Comparison of ENCODE assay signal across 22 mouse cellular contexts in the genomic region with DNA sequence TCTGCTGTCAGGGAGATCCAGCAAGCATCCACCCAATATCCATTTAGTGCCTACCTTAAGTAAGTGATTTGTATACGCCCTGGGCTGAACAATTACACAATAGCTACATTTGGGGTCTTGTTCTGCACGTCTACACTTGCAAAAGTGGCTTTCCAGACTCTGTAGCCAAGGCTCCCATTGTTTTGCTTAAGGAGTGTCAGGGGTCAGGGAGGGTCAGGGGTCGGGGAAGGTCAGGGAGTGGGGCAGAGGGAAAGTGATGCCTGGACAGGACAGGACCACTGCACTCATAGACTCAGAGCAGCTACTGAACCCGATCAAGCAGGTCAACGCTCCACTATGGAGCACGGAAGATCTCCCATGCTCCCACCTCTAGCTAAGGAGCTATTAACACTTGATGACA.
DNase-seq lines count a peak whose midpoint lies in the region; ATAC-seq and TF ChIP-seq lines count a peak whose summit lies in the region.
"Had no signal": no experiment of that assay in that cellular context is flagged by ENCODE, and none has a peak within 500 bp of the region (broad histone marks: within the 10 kb centered on the region; RNA-seq: fewer than 3 reads in every experiment).

No protein-coding gene starts in this region.

- WGBS in hindbrain, embryonic 10.5 days: 25% methylated on average over 6 of the region's 6 CpGs
- 41% methylated on average over 6 of the region's 6 CpGs for WGBS in hindbrain, postnatal 0 days

- TF ChIP-seq CTCF in hindbrain, postnatal 0 days (IDR thresholded peaks at IDR 0.05; ENCODE audit: low read depth): no peak
- TF ChIP-seq CTCF in ES-Bruce4 (IDR thresholded peaks at IDR 0.05; ENCODE audit: low read depth, low read length): no peak

- H3K4me3 ChIP-seq in hindbrain, embryonic 10.5 days: no peak overlapping the region
- H3K4me3 ChIP-seq in hindbrain, postnatal 0 days (ENCODE audit: low read length): no peak overlapping the region
- no peak overlapping the region for H3K4me3 ChIP-seq in ES-Bruce4 (ENCODE audit: low read depth, low read length)
- H3K4me3 ChIP-seq: embryonic facial prominence, embryonic 10.5 days; embryonic facial prominence, embryonic 12.5 days; forebrain, embryonic 13.5 days; forebrain, embryonic 15.5 days had no signal

- intact Hi-C loops in heart, postnatal 10 days (cut with DNase I): no loop called here

- no peak for ATAC-seq in hindbrain, postnatal 0 days
- ATAC-seq: activated CD4-positive, CD25-positive, alpha-beta regulatory T cell, adult 4 months; forebrain, embryonic 13.5 days; forebrain, embryonic 15.5 days; forebrain, postnatal 0 days had no signal

- TF ChIP-seq EP300 in ES-Bruce4 (IDR thresholded peaks at IDR 0.05; ENCODE audit: insufficient read depth, low read depth, low read length): peak; percentile 93

- H3K4me1 ChIP-seq in hindbrain, embryonic 10.5 days (replicated peaks): peaks cover 9% of the 10 kb centered on the region
- H3K4me1 ChIP-seq in hindbrain, postnatal 0 days (ENCODE audit: insufficient read depth, low read length): no peaks in the 10 kb centered on the region
- peaks cover 10% of the 10 kb centered on the region for H3K4me1 ChIP-seq in ES-Bruce4 (ENCODE audit: control insufficient read depth, insufficient read depth, low read length)
- H3K4me1 ChIP-seq: embryonic facial prominence, embryonic 12.5 days; forebrain, embryonic 13.5 days had no signal

- no peaks in the 10 kb centered on the region for H3K27me3 ChIP-seq in hindbrain, embryonic 10.5 days (ENCODE audit: insufficient read depth, poor library complexity, severe bottlenecking)
- H3K27me3 ChIP-seq in hindbrain, postnatal 0 days (ENCODE audit: insufficient read depth, low read length): no peaks in the 10 kb centered on the region
- H3K27me3 ChIP-seq in ES-Bruce4 (ENCODE audit: control insufficient read depth, insufficient read depth, low read length, poor library complexity, severe bottlenecking): no peaks in the 10 kb centered on the region
- H3K27me3 ChIP-seq: embryonic facial prominence, embryonic 12.5 days; forebrain, embryonic 13.5 days; forebrain, embryonic 15.5 days had no signal

- no peak overlapping the region for H3K27ac ChIP-seq in hindbrain, embryonic 10.5 days
- no peak overlapping the region for H3K27ac ChIP-seq in hindbrain, postnatal 0 days
- no peak overlapping the region for H3K27ac ChIP-seq in ES-Bruce4 (ENCODE audit: insufficient read depth, low read length)
- H3K27ac ChIP-seq: embryonic facial prominence, embryonic 10.5 days; embryonic facial prominence, embryonic 12.5 days; forebrain, embryonic 13.5 days; forebrain, embryonic 15.5 days had no signal

- no peak overlapping the region for H3K9ac ChIP-seq in hindbrain, postnatal 0 days (replicated peaks; ENCODE audit: low read length)
- no peak overlapping the region for H3K9ac ChIP-seq in ES-Bruce4 (ENCODE audit: low read depth, poor library complexity, severe bottlenecking)
- H3K9ac ChIP-seq: embryonic facial prominence, embryonic 12.5 days; forebrain, embryonic 13.5 days; forebrain, embryonic 15.5 days; forebrain, postnatal 0 days had no signal

- peak; percentile 17 for DNase-seq in hindbrain, embryonic 10.5 days (ENCODE audit: low spot score)
- DNase-seq in hindbrain, postnatal 0 days (ENCODE audit: low spot score): no peak
- DNase-seq in ES-CJ7 (ENCODE audit: low read depth, low spot score): peak; percentile 63
- peak; percentile 36 for DNase-seq in embryo, embryonic 10.5 days (ENCODE audit: low spot score)
- no peak for DNase-seq in heart, postnatal 10 days
- DNase-seq in ovary, postnatal 14 days (ENCODE audit: low spot score): no peak
- DNase-seq in right cerebral cortex, postnatal 25 days: no peak
- DNase-seq: adrenal gland, adult 8-10 months; adrenal gland, postnatal 14 days; adrenal gland, postnatal 36 days; cerebellum, adult 11-12 months; cerebellum, adult 2 months; cerebellum, adult 9-10 months; cerebellum, postnatal 10 days; cerebellum, postnatal 25 days; forebrain, postnatal 0 days had no signal

- H3K9me3 ChIP-seq in hindbrain, embryonic 10.5 days: no peaks in the 10 kb centered on the region
- no peaks in the 10 kb centered on the region for H3K9me3 ChIP-seq in hindbrain, postnatal 0 days (ENCODE audit: low read length)
- no peaks in the 10 kb centered on the region for H3K9me3 ChIP-seq in ES-Bruce4 (replicated peaks; ENCODE audit: control insufficient read depth, insufficient read depth, low read length, poor library complexity, severe bottlenecking)
- H3K9me3 ChIP-seq: embryonic facial prominence, embryonic 10.5 days; embryonic facial prominence, embryonic 12.5 days; forebrain, embryonic 13.5 days; forebrain, embryonic 15.5 days had no signal

- TF ChIP-seq POLR2A in ES-Bruce4 (IDR thresholded peaks at IDR 0.05; ENCODE audit: insufficient read depth, low read length): no peak

- H3K36me3 ChIP-seq in hindbrain, embryonic 10.5 days: no peaks in the 10 kb centered on the region
- H3K36me3 ChIP-seq in hindbrain, postnatal 0 days (ENCODE audit: insufficient read depth, low read length): no peaks in the 10 kb centered on the region
- no peaks in the 10 kb centered on the region for H3K36me3 ChIP-seq in ES-Bruce4 (ENCODE audit: control insufficient read depth, insufficient read depth, low read length, poor library complexity, severe bottlenecking)
- H3K36me3 ChIP-seq: embryonic facial prominence, embryonic 10.5 days; embryonic facial prominence, embryonic 12.5 days; forebrain, embryonic 15.5 days had no signal

- H3K4me2 ChIP-seq in hindbrain, postnatal 0 days (ENCODE audit: low read depth, low read length): no peak overlapping the region
- H3K4me2 ChIP-seq: embryonic facial prominence, embryonic 12.5 days; forebrain, embryonic 13.5 days; forebrain, embryonic 15.5 days had no signal

Comparison
In these comparisons a context has a peak if more than half of its experiments do, and no peak if none do; other contexts are left out.
1. DNase-seq: peak in hindbrain, embryonic 10.5 days (single experiment), ES-CJ7 (single experiment) and embryo, embryonic 10.5 days (single experiment); none in hindbrain, postnatal 0 days (single experiment), heart, postnatal 10 days (0 of 2), ovary, postnatal 14 days (single experiment) and right cerebral cortex, postnatal 25 days (single experiment).